Mouse (Mus musculus): ENCODE data around the gene Olfr204.

DNA sequence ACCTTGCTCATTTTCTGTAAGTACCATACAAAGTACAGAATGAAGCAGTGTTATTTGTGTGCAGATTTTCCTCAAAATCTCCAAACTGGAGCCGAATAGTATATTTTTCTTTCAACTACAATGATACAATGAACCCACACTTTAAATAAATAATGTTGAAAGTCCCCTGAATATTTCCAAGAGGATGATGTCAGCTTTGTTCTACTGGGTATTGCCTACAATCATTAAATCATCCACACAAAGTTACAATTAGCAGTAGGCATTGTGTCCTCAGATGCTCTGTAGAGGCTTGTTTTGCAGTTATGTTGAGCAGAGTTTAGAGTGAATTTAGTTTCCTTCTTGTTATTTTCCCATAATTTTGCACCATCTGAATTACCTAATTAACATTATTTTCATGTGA, 31.4 kb downstream of the Olfr204 start, which contains the start of gene Olfr202:
- TF ChIP-seq CTCF (IDR thresholded peaks at IDR 0.05; ENCODE audit: low read depth) = no peak
- TF ChIP-seq EP300 (optimal IDR thresholded peaks at IDR 0.05) = no peak

All from stomach, postnatal 0 days (tissue).